Comparison of ENCODE assay signal across 19 mouse cellular contexts in genomic region chr1:170709034-170709433, GRCm38 (mm10).
A peak's percentile ranks its signal among the peaks of the same experiment; 100 is the strongest.
DNase-seq lines count a peak whose midpoint lies in the region; ATAC-seq and TF ChIP-seq lines count a peak whose summit lies in the region.
"Had no signal": no experiment of that assay in that cellular context is flagged by ENCODE, and none has a peak within 500 bp of the region (broad histone marks: within the 10 kb centered on the region; RNA-seq: fewer than 3 reads in every experiment).

No protein-coding gene starts in this region.

- peak overlapping the region; percentile 29; the same call in 1 of the 2 replicates for H3K9ac ChIP-seq in CH12.LX (ENCODE audit: insufficient read depth, low read depth)
- no peak overlapping the region for H3K9ac ChIP-seq in intestine, embryonic 16.5 days (ENCODE audit: low read depth, low read length)
- H3K9ac ChIP-seq: hindbrain, embryonic 15.5 days; limb, embryonic 12.5 days; neural tube, embryonic 13.5 days had no signal

- peaks cover 16 to 73% of the 10 kb centered on the region in 2 experiments for H3K4me1 ChIP-seq in CH12.LX (ENCODE audit: control insufficient read depth in 1 of 2, insufficient read depth in 2 of 2)
- peaks cover 57% of the 10 kb centered on the region for H3K4me1 ChIP-seq in bone marrow macrophage, adult 2 months (ENCODE audit: control insufficient read depth, insufficient read depth, low read length)
- H3K4me1 ChIP-seq in intestine, embryonic 16.5 days (ENCODE audit: control insufficient read depth, insufficient read depth, low read length): no peaks in the 10 kb centered on the region
- H3K4me1 ChIP-seq: forebrain, embryonic 10.5 days; hindbrain, embryonic 15.5 days; limb, embryonic 12.5 days; neural tube, embryonic 13.5 days had no signal

- H3K79me2 ChIP-seq in CH12.LX (replicated peaks; ENCODE audit: control insufficient read depth, extremely low read depth, insufficient read depth, poor library complexity, severe bottlenecking) (peaks cover 9% of the 10 kb centered on the region), macrophage (ENCODE audit: inconsistent target) (peaks cover 12% of the 10 kb centered on the region; the same call in 1 of the 2 replicates)

- TF ChIP-seq CTCF in layer of hippocampus, adult 2 months (conservative IDR thresholded peaks at IDR 0.05): no peak
- TF ChIP-seq CTCF in CH12.LX (conservative IDR thresholded peaks at IDR 0.05 in 1 of 2, IDR thresholded peaks at IDR 0.05 in 1 of 2; ENCODE audit: low read depth in 2 of 2, low read length in 2 of 2): no peak
- no peak for TF ChIP-seq CTCF in bone marrow macrophage, adult 2 months (IDR thresholded peaks at IDR 0.05; ENCODE audit: low read depth, low read length)

- TF ChIP-seq RAD21 in CH12.LX (IDR thresholded peaks at IDR 0.05; ENCODE audit: low read depth, low read length): no peak

- H3K9me3 ChIP-seq in CH12.LX (replicated peaks; ENCODE audit: low read length): no peaks in the 10 kb centered on the region
- no peaks in the 10 kb centered on the region for H3K9me3 ChIP-seq in intestine, embryonic 16.5 days (ENCODE audit: control insufficient read depth, low read length)
- H3K9me3 ChIP-seq: forebrain, embryonic 10.5 days; heart, embryonic 10.5 days; hindbrain, embryonic 15.5 days; limb, embryonic 12.5 days; neural tube, embryonic 13.5 days had no signal

- no peak for TF ChIP-seq EP300 in CH12.LX (IDR thresholded peaks at IDR 0.05; ENCODE audit: low read length)

- peak overlapping the region; percentile 65 for H3K27ac ChIP-seq in layer of hippocampus, adult 2 months
- H3K27ac ChIP-seq in CH12.LX (ENCODE audit: insufficient read depth, low read depth) (peak overlapping the region; percentile 91), macrophage (peak overlapping the region; percentile 86)
- H3K27ac ChIP-seq in bone marrow macrophage, adult 2 months (ENCODE audit: insufficient read depth, low read depth, low read length): peak overlapping the region; percentile 99
- no peak overlapping the region for H3K27ac ChIP-seq in intestine, embryonic 16.5 days (ENCODE audit: low read length)
- H3K27ac ChIP-seq: forebrain, embryonic 10.5 days; heart, embryonic 10.5 days; hindbrain, embryonic 15.5 days; limb, embryonic 12.5 days; neural tube, embryonic 13.5 days had no signal

- H3K4me3 ChIP-seq in layer of hippocampus, adult 2 months: no peak overlapping the region
- H3K4me3 ChIP-seq in CH12.LX (replicated peaks in 1 of 3; ENCODE audit: low read depth in 2 of 3, low read length in 2 of 3, poor library complexity in 1 of 3): no peak overlapping the region
- no peak overlapping the region for H3K4me3 ChIP-seq in bone marrow macrophage, adult 2 months (ENCODE audit: insufficient read depth, low read length)
- H3K4me3 ChIP-seq in macrophage (ENCODE audit: inconsistent target): no peak overlapping the region
- H3K4me3 ChIP-seq in intestine, embryonic 16.5 days (ENCODE audit: low read length): no peak overlapping the region
- H3K4me3 ChIP-seq: forebrain, embryonic 10.5 days; heart, embryonic 10.5 days; hindbrain, embryonic 15.5 days; limb, embryonic 12.5 days; neural tube, embryonic 13.5 days had no signal

- no peak for DNase-seq in layer of hippocampus, adult 2 months (ENCODE audit: low spot score in 2 of 2)
- no peak for DNase-seq in layer of hippocampus, postnatal 36 days
- DNase-seq in CH12.LX (ENCODE audit: extremely low read depth): no peak
- DNase-seq in thymus, postnatal 36 days: no peak
- DNase-seq: adrenal gland, adult 8-10 months; cerebellum, adult 9-10 months; kidney, adult 8-10 months; midbrain, embryonic 14.5 days; retina, postnatal 1 day; right cerebral cortex, postnatal 25 days had no signal

- no peak overlapping the region for H3K4me2 ChIP-seq in CH12.LX (ENCODE audit: insufficient read depth, low read depth, poor library complexity, severe bottlenecking)
- no peak overlapping the region for H3K4me2 ChIP-seq in intestine, embryonic 16.5 days (ENCODE audit: low read depth, low read length)
- H3K4me2 ChIP-seq: hindbrain, embryonic 15.5 days; limb, embryonic 12.5 days; neural tube, embryonic 13.5 days had no signal

- no peak for ATAC-seq in intestine, embryonic 16.5 days
- ATAC-seq: forebrain, embryonic 16.5 days had no signal

- in situ Hi-C loops in CH12.LX (cut with MboI; ENCODE audit: low pct_ligation_motif_present, low pct_unique_long_range_greater_than_20kb, low sequenced_read_pairs): no loop called here

- no peak for TF ChIP-seq POLR2A in CH12.LX (IDR thresholded peaks at IDR 0.05; ENCODE audit: low read depth, low read length)
- no peak for TF ChIP-seq POLR2A in bone marrow macrophage, adult 2 months (IDR thresholded peaks at IDR 0.05; ENCODE audit: borderline replicate concordance, low read depth, low read length)

- H3K36me3 ChIP-seq in CH12.LX (replicated peaks in 1 of 2; ENCODE audit: control insufficient read depth in 1 of 2, insufficient read depth in 1 of 2, low read length in 1 of 2): peaks cover 20 to 36% of the 10 kb centered on the region in 2 experiments
- H3K36me3 ChIP-seq in macrophage (ENCODE audit: inconsistent target): no peaks in the 10 kb centered on the region
- H3K36me3 ChIP-seq in intestine, embryonic 16.5 days (ENCODE audit: control insufficient read depth, insufficient read depth, low read length): no peaks in the 10 kb centered on the region; the same call in 1 of the 2 replicates
- H3K36me3 ChIP-seq: hindbrain, embryonic 15.5 days had no signal

- no peaks in the 10 kb centered on the region for H3K27me3 ChIP-seq in CH12.LX (replicated peaks)
- H3K27me3 ChIP-seq in intestine, embryonic 16.5 days (replicated peaks; ENCODE audit: control insufficient read depth, insufficient read depth, low read length): no peaks in the 10 kb centered on the region
- H3K27me3 ChIP-seq: hindbrain, embryonic 15.5 days; limb, embryonic 12.5 days; neural tube, embryonic 13.5 days had no signal

- whole genome bisulfite sequencing in macrophage (ENCODE audit: missing documents): 22% methylated on average over 3 of the region's 3 CpGs
- WGBS in intestine, embryonic 16.5 days: 75% methylated on average over 3 of the region's 3 CpGs

- dilution Hi-C loops in CH12.LX (cut with MboI; ENCODE audit: extremely low pct_ligation_motif_present, extremely low pct_unique_long_range_greater_than_20kb, low sequenced_read_pairs): no loop called here

TF ChIP-seq in CH12.LX, 34 proteins besides CTCF, POLR2A, EP300 and RAD21:
- TF ChIP-seq ZKSCAN1 (IDR thresholded peaks at IDR 0.05; ENCODE audit: borderline replicate concordance, low read depth, low read length) (no peak), POLR2AphosphoS2 (IDR thresholded peaks at IDR 0.05; ENCODE audit: low read depth, low read length) (0 out of 2 replicates have a peak, but pooled peaks have one; percentile 12)
